Mouse (Mus musculus) induced T-regulatory cell, adult 2 months (primary cell): ENCODE data around the gene Olfr1293-ps.

ENCODE experiments used
- DNase-seq: peaks from one replicate; pipeline ENCODE4 v3.0.0-alpha.2; 2012; ENCODE audit warnings: low read depth

Gene Olfr1293-ps

GRCm38 (mm10) chr2:111524903-111525302 is at the start of gene Olfr1293-ps:
Olfr1293-ps (plus strand) TSS chr2:111525203.
- DNase-seq: no peak

DNA sequence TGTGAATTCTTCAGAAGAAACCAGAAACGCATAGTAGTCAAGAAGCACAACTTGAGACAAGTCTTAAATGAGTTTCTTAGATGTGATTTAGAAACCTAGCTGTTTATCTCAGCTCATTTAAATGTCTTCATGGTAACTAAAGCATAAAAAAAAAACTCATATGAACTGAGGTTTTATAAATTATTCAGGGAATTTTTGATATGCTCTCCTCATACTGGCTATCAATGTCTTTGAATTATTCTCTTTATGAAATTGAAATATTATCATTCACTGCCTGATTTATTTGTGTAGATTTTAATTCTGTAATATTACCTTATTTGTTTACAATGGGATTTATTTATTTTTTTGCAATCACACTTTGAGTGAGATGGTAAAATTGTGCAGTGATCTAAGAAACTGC is 44.5 kb upstream of the Olfr1293-ps start, which contains the start of gene Olfr1289:
TSS of gene Olfr1289 (plus strand) at position 301 of the 400 bp plus-strand sequence.
- no peak for DNase-seq

DNA sequence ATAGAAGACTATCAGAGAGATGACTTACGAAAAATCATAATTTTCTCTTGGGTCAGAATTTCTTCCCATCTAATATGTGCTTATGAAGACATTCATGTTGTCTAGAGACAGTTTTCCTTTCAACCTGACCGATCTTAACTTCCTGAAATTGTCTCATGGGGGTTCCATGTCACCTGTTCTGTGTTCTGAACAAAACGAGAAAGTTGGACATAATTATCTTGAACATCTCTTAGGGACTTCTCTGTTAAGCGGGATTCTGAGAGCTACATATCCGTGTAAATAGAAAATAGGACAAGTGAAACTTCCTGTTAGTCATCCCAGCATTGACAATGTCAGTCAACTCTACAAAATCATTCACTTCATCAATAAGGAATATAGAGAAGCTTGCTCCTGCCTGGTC is 31.3 kb upstream of the Olfr1293-ps start, which contains the start of gene Olfr1290:
TSS of gene Olfr1290 (minus strand) at position 101 of the 400 bp plus-strand sequence.
- DNase-seq: no peak

DNA sequence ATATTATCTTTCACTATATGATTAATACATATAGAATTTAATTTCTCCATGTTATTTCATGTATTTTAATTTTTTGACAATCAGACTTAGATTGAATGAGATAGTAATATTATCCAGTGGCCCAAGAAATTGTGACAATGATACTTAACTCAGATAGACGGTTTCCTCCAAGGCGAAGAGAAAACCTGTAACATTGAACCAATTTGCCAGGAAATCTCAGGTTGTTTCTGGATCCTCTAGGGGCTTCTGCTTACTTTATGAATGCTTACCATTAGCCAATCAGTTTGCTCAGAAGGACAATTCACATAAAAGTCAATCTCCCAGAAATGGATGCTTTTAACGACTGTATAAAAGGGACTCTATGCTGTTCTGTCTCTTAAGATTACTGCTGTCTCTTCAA is 28.1 kb upstream of the Olfr1293-ps start, which contains the start of gene Olfr1291-ps1:
TSS of gene Olfr1291-ps1 (plus strand) at position 301 of the 400 bp plus-strand sequence.
- DNase-seq: no peak

GRCm38 (mm10) chr2:111517451-111517850 is 7.6 kb upstream of the Olfr1293-ps start:
- no peak for DNase-seq

- no peak for DNase-seq
Observed at GRCm38 (mm10) chr2:111540191-111540590, 15.2 kb downstream of the Olfr1293-ps start, which contains the start of gene Olfr1294. Olfr1294 (minus strand) TSS chr2:111540291.

DNA sequence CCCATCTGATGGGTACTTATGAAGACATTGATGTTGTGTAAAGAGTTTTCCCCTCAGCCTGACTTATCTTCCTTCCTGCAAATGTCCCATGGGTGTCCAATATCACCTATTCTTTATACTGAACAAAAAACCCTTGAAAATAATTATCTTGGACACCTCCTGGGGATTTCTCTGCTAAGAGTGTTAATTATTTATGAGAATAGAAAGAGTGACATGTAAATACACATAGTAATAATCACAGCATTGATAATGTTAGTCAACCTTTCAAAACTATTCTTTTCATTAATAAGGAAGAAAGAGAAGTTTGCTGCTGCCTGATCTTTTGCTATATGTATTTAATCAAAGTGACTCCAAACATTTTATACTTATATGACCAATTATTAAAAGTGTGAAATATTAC is 44.6 kb downstream of the Olfr1293-ps start, which contains the start of gene Olfr1295:
TSS of gene Olfr1295 (minus strand) at position 101 of the 400 bp plus-strand sequence.
- no peak for DNase-seq
